ENCODE assay signal across 17 mouse cellular contexts in the genomic region with DNA sequence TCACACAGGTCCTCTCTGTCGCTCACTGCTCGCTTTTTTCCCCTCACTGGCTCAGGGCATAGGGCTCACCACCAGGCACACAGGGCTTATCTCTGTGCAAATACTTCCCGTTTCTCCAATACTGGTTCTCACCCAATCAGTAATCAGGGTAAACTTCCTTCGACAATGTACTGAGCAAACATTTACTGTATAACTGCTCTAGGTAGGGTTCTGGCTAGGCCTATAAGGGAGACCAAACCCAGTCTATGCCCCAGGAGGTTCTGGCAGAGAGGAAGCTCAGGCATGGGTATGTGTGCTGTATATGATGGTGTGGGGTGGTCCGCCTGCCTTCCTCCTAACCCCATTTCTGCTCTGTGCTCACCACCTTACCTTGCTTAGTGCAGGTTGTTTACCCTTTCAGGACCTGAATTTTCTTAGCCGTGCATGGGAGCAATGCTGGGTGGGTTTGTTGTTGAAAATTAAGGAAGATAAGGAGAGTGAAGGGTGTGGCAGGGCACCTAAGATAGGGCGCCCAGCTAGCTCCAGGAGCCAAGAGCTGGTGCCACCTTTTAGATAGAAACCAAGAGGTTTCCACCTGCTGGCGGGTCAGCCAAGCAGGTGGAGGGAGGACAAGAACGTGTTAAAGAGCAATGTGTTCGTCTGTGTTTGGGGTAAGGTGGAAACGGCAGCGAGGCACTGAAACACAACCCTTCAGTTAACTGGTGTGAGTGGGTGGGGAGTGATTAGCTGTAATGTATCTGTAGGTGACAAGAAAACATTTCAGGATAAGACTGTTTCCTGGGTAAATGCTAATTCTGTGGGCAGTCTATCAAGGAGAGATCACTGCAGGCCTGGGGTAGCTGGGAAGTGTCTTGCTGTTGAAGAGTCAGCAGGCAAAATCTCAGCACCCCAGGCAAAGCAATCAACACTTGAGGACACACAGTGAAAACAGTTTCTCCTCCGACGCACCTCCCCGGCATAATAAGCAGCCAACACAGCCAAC. TPM values are rescaled to one million over a fixed set of nuclear protein-coding genes. Genes with fewer than 3 reads are reported as not detected.
DNase-seq lines count a peak whose midpoint lies in the region; ATAC-seq and TF ChIP-seq lines count a peak whose summit lies in the region.
"Had no signal": no experiment of that assay in that cellular context is flagged by ENCODE, and none has a peak within 500 bp of the region (broad histone marks: within the 10 kb centered on the region; RNA-seq: fewer than 3 reads in every experiment).

No protein-coding gene starts in this region.

- H3K27ac ChIP-seq in lung, postnatal 0 days (ENCODE audit: low read length): peak overlapping the region; percentile 43
- H3K27ac ChIP-seq in liver, postnatal 0 days (ENCODE audit: low read depth): peak overlapping the region; percentile 64; the same call in 1 of the 2 replicates
- H3K27ac ChIP-seq in stomach, postnatal 0 days (replicated peaks): peak overlapping the region; percentile 78
- H3K27ac ChIP-seq in hindbrain, postnatal 0 days: no peak overlapping the region
- H3K27ac ChIP-seq: embryonic facial prominence, embryonic 10.5 days; forebrain, embryonic 15.5 days; hindbrain, embryonic 13.5 days; kidney, postnatal 0 days; neural tube, embryonic 15.5 days had no signal

- DNase-seq in lung, postnatal 0 days (ENCODE audit: low spot score): peak; percentile 62
- no peak for DNase-seq in lung, postnatal 4 days
- DNase-seq in liver, postnatal 0 days: no peak
- DNase-seq in stomach, postnatal 0 days (ENCODE audit: low spot score): peak; percentile 71
- no peak for DNase-seq in frontal cortex, adult 2 months (ENCODE audit: extremely low spot score in 1 of 2, low spot score in 1 of 2)
- no peak for DNase-seq in right cerebral cortex, postnatal 14 days
- DNase-seq in hindbrain, postnatal 0 days (ENCODE audit: low spot score): no peak
- DNase-seq: adrenal gland, postnatal 14 days; cerebellum, adult 2 months; gastrocnemius, postnatal 36 days had no signal

- no peak overlapping the region for H3K4me3 ChIP-seq in lung, postnatal 0 days (ENCODE audit: low read depth, low read length)
- no peak overlapping the region for H3K4me3 ChIP-seq in liver, postnatal 0 days (ENCODE audit: low read depth, low read length)
- no peak overlapping the region for H3K4me3 ChIP-seq in stomach, postnatal 0 days (ENCODE audit: low read depth, low read length)
- H3K4me3 ChIP-seq in hindbrain, postnatal 0 days (ENCODE audit: low read length): no peak overlapping the region
- H3K4me3 ChIP-seq: embryonic facial prominence, embryonic 10.5 days; forebrain, embryonic 15.5 days; hindbrain, embryonic 13.5 days; neural tube, embryonic 15.5 days had no signal

- no peaks in the 10 kb centered on the region for H3K27me3 ChIP-seq in lung, postnatal 0 days (replicated peaks; ENCODE audit: insufficient read depth, low read length)
- H3K27me3 ChIP-seq in liver, postnatal 0 days (ENCODE audit: insufficient read depth, low read length): no peaks in the 10 kb centered on the region
- H3K27me3 ChIP-seq in stomach, postnatal 0 days (ENCODE audit: control insufficient read depth, insufficient read depth, low read length): no peaks in the 10 kb centered on the region
- no peaks in the 10 kb centered on the region for H3K27me3 ChIP-seq in hindbrain, postnatal 0 days (ENCODE audit: insufficient read depth, low read length)
- H3K27me3 ChIP-seq: CH12.LX; forebrain, embryonic 15.5 days; neural tube, embryonic 15.5 days had no signal

- TF ChIP-seq EP300 in lung, postnatal 0 days (IDR thresholded peaks at IDR 0.05): no peak
- TF ChIP-seq EP300 in liver, postnatal 0 days (IDR thresholded peaks at IDR 0.05; ENCODE audit: low read depth): no peak
- TF ChIP-seq EP300 in stomach, postnatal 0 days (optimal IDR thresholded peaks at IDR 0.05): no peak

- H3K36me3 ChIP-seq in lung, postnatal 0 days (ENCODE audit: insufficient read depth, low read length): no peaks in the 10 kb centered on the region
- H3K36me3 ChIP-seq in liver, postnatal 0 days (replicated peaks; ENCODE audit: insufficient read depth, low read length): no peaks in the 10 kb centered on the region
- H3K36me3 ChIP-seq in stomach, postnatal 0 days (ENCODE audit: control insufficient read depth, insufficient read depth, low read length): no peaks in the 10 kb centered on the region
- H3K36me3 ChIP-seq in hindbrain, postnatal 0 days (ENCODE audit: insufficient read depth, low read length): no peaks in the 10 kb centered on the region
- H3K36me3 ChIP-seq: embryonic facial prominence, embryonic 10.5 days; forebrain, embryonic 15.5 days; hindbrain, embryonic 13.5 days; neural tube, embryonic 15.5 days had no signal

- no peak overlapping the region; the same call in 1 of the 2 replicates for H3K4me2 ChIP-seq in lung, postnatal 0 days (replicated peaks; ENCODE audit: low read depth, low read length)
- H3K4me2 ChIP-seq in liver, postnatal 0 days (ENCODE audit: low read depth, low read length): peak overlapping the region; percentile 45
- H3K4me2 ChIP-seq in stomach, postnatal 0 days (replicated peaks; ENCODE audit: low read depth): peak overlapping the region; percentile 23; the same call in 1 of the 2 replicates
- H3K4me2 ChIP-seq in hindbrain, postnatal 0 days (ENCODE audit: low read depth, low read length): no peak overlapping the region
- H3K4me2 ChIP-seq: forebrain, embryonic 15.5 days; hindbrain, embryonic 13.5 days; neural tube, embryonic 15.5 days had no signal

- peak; percentile 61 for ATAC-seq in lung, postnatal 0 days
- peak; percentile 80 for ATAC-seq in hematopoietic stem cell, adult 5-6 weeks (replicated peaks in 1 of 2; ENCODE audit: insufficient read depth in 1 of 2, low FRiP score in 2 of 2, low TSS enrichment in 1 of 2, low read depth in 1 of 2, poor library complexity in 2 of 2, severe bottlenecking in 2 of 2)
- peak; percentile 40 for ATAC-seq in liver, postnatal 0 days
- ATAC-seq in stomach, postnatal 0 days (ENCODE audit: low FRiP score, low TSS enrichment): peak; percentile 94
- no peak for ATAC-seq in hindbrain, postnatal 0 days
- ATAC-seq: forebrain, embryonic 15.5 days had no signal

- TF ChIP-seq CTCF in lung, postnatal 0 days (IDR thresholded peaks at IDR 0.05): no peak
- TF ChIP-seq CTCF in liver, postnatal 0 days (IDR thresholded peaks at IDR 0.05; ENCODE audit: low read depth): no peak
- peak; percentile 42 for TF ChIP-seq CTCF in stomach, postnatal 0 days (IDR thresholded peaks at IDR 0.05; ENCODE audit: low read depth)
- no peak for TF ChIP-seq CTCF in hindbrain, postnatal 0 days (IDR thresholded peaks at IDR 0.05; ENCODE audit: low read depth)

- WGBS in lung, postnatal 0 days: 44% methylated on average over 15 of the region's 15 CpGs
- 29% methylated on average over 15 of the region's 15 CpGs for WGBS in liver, postnatal 0 days (ENCODE audit: insufficient replicate concordance)
- 50% methylated on average over 15 of the region's 15 CpGs for WGBS in stomach, postnatal 0 days
- 82% methylated on average over 15 of the region's 15 CpGs for WGBS in hindbrain, postnatal 0 days

- H3K4me1 ChIP-seq in lung, postnatal 0 days (ENCODE audit: insufficient read depth, low read depth, low read length): peaks cover 20% of the 10 kb centered on the region
- H3K4me1 ChIP-seq in liver, postnatal 0 days (ENCODE audit: insufficient read depth): peaks cover 27% of the 10 kb centered on the region
- peaks cover 2% of the 10 kb centered on the region; the same call in 1 of the 2 replicates for H3K4me1 ChIP-seq in stomach, postnatal 0 days (replicated peaks; ENCODE audit: control insufficient read depth, insufficient read depth)
- H3K4me1 ChIP-seq in hindbrain, postnatal 0 days (ENCODE audit: insufficient read depth, low read length): no peaks in the 10 kb centered on the region
- H3K4me1 ChIP-seq: forebrain, embryonic 15.5 days; hindbrain, embryonic 13.5 days; neural tube, embryonic 15.5 days had no signal

- no peak overlapping the region for H3K9ac ChIP-seq in lung, postnatal 0 days (replicated peaks; ENCODE audit: low read depth)
- H3K9ac ChIP-seq in liver, postnatal 0 days (replicated peaks): no peak overlapping the region
- no peak overlapping the region for H3K9ac ChIP-seq in stomach, postnatal 0 days (ENCODE audit: low read length)
- H3K9ac ChIP-seq in hindbrain, postnatal 0 days (replicated peaks; ENCODE audit: low read length): no peak overlapping the region
- H3K9ac ChIP-seq: forebrain, embryonic 15.5 days; hindbrain, embryonic 13.5 days; neural tube, embryonic 15.5 days had no signal

- H3K9me3 ChIP-seq in lung, postnatal 0 days (ENCODE audit: low read length): no peaks in the 10 kb centered on the region
- H3K9me3 ChIP-seq in liver, postnatal 0 days (ENCODE audit: low read length): no peaks in the 10 kb centered on the region
- no peaks in the 10 kb centered on the region for H3K9me3 ChIP-seq in stomach, postnatal 0 days (ENCODE audit: control insufficient read depth, low read length)
- H3K9me3 ChIP-seq in hindbrain, postnatal 0 days (ENCODE audit: low read length): no peaks in the 10 kb centered on the region
- H3K9me3 ChIP-seq: embryonic facial prominence, embryonic 10.5 days; forebrain, embryonic 15.5 days; hindbrain, embryonic 13.5 days; neural tube, embryonic 15.5 days had no signal

RNA-seq across cellular contexts. Expression of gene Tmed10, which starts 14.8 kb away (rescaled TPM):
- 329 and 354 TPM in 2 replicates for polyA plus RNA-seq in lung, postnatal 0 days (2015; fragmentation: Nextera tagmentation; extraction: Ambion mirVana)
- total RNA-seq in hematopoietic stem cell, adult 5-6 weeks (2017): 90.3 and 111 TPM in 2 replicates
- 165 and 170 TPM in 2 replicates for polyA plus RNA-seq in liver, postnatal 0 days (2015; fragmentation: Nextera tagmentation; extraction: Ambion mirVana)
- 351 and 370 TPM in 2 replicates for polyA plus RNA-seq in stomach, postnatal 0 days (2015; fragmentation: Nextera tagmentation; extraction: Ambion mirVana)
- 128 and 136 TPM in 2 replicates for polyA plus RNA-seq in frontal cortex, adult 2 months (2012; rRNA removed)
- 55.0 and 59.3 TPM in 2 replicates for total RNA-seq in hindbrain, postnatal 0 days (2014; rRNA removed)
- polyA plus RNA-seq in hindbrain, postnatal 0 days (2015; fragmentation: Nextera tagmentation; extraction: Ambion mirVana): 222 and 224 TPM in 2 replicates

RNA-seq across cellular contexts. Expression of gene Nek9, which starts 50.3 kb away (rescaled TPM):
- 11.1 and 11.5 TPM in 2 replicates for polyA plus RNA-seq in lung, postnatal 0 days (2015; fragmentation: Nextera tagmentation; extraction: Ambion mirVana)
- 31.6 and 40.9 TPM in 2 replicates for total RNA-seq in hematopoietic stem cell, adult 5-6 weeks (2017)
- polyA plus RNA-seq in liver, postnatal 0 days (2015; fragmentation: Nextera tagmentation; extraction: Ambion mirVana): 4.1 and 4.5 TPM in 2 replicates
- 7.2 and 8.1 TPM in 2 replicates for polyA plus RNA-seq in stomach, postnatal 0 days (2015; fragmentation: Nextera tagmentation; extraction: Ambion mirVana)
- polyA plus RNA-seq in frontal cortex, adult 2 months (2012; rRNA removed): 33.9 and 38.0 TPM in 2 replicates
- 20.5 and 21.5 TPM in 2 replicates for total RNA-seq in hindbrain, postnatal 0 days (2014; rRNA removed)
- 8.9 and 10.5 TPM in 2 replicates for polyA plus RNA-seq in hindbrain, postnatal 0 days (2015; fragmentation: Nextera tagmentation; extraction: Ambion mirVana)

Comparison
In these comparisons a context has a peak if more than half of its experiments do, and no peak if none do; other contexts are left out.
1. DNase-seq: peak in lung, postnatal 0 days (single experiment) and stomach, postnatal 0 days (single experiment); none in lung, postnatal 4 days (0 of 2), liver, postnatal 0 days (single experiment), frontal cortex, adult 2 months (0 of 2), right cerebral cortex, postnatal 14 days (single experiment) and hindbrain, postnatal 0 days (single experiment).
2. H3K4me2 ChIP-seq: peak in liver, postnatal 0 days (single experiment) and stomach, postnatal 0 days (single experiment); none in lung, postnatal 0 days (single experiment) and hindbrain, postnatal 0 days (single experiment).